Mouse (Mus musculus): ENCODE results near the gene Cpeb4.
"Not testable (repeated sequence)": the region's sequence is repeated elsewhere in the genome, so short reads cannot be mapped to it uniquely, and the experiment has no call there.

Gene Cpeb4

DNA sequence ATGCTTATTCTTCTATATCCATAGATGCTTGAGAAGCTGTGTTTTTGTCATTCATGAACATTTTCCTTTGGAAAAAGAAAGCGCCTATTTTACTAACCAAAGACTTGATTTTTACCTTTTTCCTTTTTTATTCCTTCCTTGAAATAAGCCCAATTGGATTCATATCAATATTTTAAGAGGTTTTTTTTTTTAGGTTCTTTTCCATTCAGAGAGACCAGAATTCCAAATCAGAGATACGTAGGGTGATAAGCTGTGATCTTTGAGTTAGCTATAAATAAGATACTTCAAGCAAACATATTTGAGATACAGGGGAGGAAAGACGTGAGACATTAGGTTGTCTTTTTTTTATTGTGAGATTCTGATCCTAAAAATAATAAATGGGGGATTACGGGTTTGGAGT lies at the start of gene Cpeb4:
Cpeb4 (plus strand) TSS at position 301 of the 400 bp plus-strand sequence.
- in situ Hi-C loops (cut with MboI, MseI), result no loop called here

DNA sequence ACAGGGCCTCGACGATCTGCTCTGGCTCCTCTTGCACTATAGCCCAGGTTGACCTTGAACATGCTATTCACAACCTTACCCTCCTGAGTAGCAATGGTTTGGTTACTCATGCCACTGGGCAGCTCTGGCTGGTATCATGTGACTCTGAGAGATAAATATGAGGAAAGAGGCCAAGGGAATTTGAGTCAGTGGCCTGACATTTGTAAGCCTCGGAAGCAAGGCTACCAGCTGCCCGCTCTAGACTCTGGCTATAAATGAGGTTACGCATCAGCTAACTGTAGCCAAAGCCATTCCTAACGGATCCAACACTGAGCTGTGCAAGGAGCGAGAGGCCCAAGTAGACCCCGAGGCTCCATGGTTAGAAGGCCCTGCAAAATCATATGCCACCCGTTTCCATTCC lies 49.5 kb upstream of the Cpeb4 start:
- in situ Hi-C loops (cut with MboI, MseI), result no loop called here

DNA sequence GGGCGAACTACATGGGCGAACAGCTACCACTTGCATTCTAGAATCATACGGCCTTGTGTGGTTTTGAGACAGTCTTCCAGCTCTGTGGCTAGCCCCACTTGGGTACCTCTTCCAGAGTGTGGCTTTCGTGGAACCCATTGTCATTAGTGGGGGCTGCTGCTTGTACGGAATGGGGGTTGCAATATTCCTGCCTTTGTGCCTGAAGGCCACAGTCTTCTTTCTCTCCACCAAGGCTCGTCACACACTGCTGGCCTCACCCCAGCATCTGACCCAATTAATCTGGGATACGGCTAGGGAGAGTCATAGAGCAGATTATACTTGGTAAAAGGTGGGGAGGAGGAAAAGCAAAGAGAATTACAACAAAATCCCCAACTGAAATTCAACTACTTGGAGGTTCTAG lies 48.5 kb upstream of the Cpeb4 start:
- in situ Hi-C loops (cut with MboI, MseI), result no loop called here

GRCm38 (mm10) chr11:31824504-31825166 lies 47.4 kb upstream of the Cpeb4 start:
- in situ Hi-C loops (cut with MboI, MseI), result no loop called here

- in situ Hi-C loops (cut with MboI, MseI), result no loop called here
These were observed 43.8 kb upstream of the Cpeb4 start for GRCm38 (mm10) chr11:31828011-31828770.

GRCm38 (mm10) chr11:31828771-31829072 lies 43.3 kb upstream of the Cpeb4 start:
- in situ Hi-C loops (cut with MboI, MseI), result no loop called here

DNA sequence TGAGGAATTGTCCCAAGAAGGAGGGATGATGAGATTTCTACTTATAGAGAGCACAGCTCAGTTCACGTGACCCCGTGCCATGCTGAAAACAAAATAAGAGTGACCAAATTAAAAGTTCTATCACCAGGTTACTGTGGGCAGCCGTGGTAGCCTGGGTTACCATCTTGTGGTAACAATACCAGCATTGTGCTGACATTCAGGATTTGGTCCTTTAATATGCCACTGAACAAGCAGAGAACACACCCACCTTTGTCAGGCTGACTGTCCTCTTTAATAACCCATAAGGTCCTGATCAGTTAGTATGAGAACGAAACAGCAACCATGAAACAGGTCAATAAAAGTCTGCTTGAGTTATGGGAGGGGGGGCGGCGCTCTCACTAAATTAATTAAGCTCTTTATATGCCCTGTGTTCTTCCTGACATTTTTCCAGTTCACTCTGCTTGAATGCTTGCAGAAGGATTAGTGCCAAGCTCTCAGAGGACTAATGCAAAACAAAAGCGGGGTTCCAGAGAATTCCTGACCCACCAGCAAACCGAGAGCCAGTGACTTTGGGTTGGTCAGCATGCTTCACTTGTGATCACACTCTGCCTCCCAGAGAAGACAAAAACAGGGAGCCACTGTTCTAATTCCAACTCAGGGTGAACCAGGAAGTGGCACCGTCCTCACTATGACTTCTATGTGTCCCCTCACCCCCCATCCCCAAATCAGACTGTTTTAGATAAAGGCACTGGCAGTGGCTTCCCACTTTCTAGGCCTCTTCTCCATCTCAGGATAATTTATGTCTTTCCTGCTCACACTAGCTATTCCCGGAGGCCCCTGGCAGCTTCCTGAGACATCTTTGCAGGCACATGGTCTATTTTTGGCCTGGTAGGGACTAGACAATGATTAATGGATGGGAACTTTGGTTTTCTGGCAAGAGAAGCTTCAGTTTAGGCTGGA lies 41.5 kb upstream of the Cpeb4 start:
- in situ Hi-C loops (cut with MboI, MseI), result loop anchor here (5.0 kb wide), 1 partner anchor 37 kb away; no protein-coding TSS in a partner anchor

GRCm38 (mm10) chr11:31831451-31831850 lies 40.6 kb upstream of the Cpeb4 start:
- in situ Hi-C loops (cut with MboI, MseI), result loop anchor here (5.0 kb wide), 1 partner anchor 36 kb away; no protein-coding TSS in a partner anchor

DNA sequence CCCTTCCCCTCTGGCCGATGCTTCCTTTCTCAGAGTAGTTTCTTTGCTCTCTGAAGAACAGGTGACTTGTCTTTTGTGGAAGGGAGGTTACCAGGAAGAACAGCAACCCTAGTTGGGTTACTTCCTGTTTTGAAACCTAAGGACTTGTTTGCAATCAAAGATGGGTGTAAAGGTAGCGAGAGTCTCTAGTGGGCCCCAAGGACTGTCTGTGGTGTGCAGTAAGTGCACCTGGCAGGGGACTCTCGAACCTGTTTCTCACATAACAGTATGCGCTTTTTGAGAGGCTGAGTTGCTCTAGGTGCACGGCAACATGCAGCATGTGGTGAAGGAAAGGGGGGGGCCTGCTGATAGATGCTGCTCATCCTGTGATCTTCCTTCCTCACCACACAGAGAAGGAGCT lies 40.0 kb upstream of the Cpeb4 start:
- in situ Hi-C loops (cut with MboI, MseI), result loop anchor here (5.0 kb wide), 1 partner anchor 35 kb away; no protein-coding TSS in a partner anchor

- in situ Hi-C loops (cut with MboI, MseI), result loop anchor here (5.0 kb wide), 1 partner anchor 35 kb away; no protein-coding TSS in a partner anchor
These were observed 39.5 kb upstream of the Cpeb4 start for GRCm38 (mm10) chr11:31832439-31832980.

DNA sequence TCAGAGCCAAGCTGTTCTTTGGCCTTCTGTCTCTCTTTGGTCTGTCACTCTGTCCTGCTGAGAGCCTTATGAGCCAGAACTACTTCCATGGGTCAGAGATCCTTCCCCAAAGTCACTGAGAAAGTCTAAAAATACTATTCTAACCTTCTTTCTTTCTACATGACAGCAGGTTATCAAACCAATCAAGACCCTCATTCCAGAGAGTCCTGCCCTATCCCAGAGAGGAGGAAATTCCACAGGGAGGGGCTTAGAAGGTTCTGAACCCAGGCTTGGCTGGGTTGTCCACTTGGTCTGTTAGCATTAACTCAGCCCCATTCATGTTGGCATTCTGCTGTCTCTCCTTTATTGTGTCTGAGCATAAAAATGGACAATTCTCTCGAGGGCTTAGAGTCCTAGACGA lies 38.5 kb upstream of the Cpeb4 start:
- in situ Hi-C loops (cut with MboI, MseI), result loop anchor here (5.0 kb wide), 1 partner anchor 34 kb away; no protein-coding TSS in a partner anchor

- in situ Hi-C loops (cut with MboI, MseI), result no loop called here
These were observed 36.7 kb upstream of the Cpeb4 start for GRCm38 (mm10) chr11:31835352-31835751.

DNA sequence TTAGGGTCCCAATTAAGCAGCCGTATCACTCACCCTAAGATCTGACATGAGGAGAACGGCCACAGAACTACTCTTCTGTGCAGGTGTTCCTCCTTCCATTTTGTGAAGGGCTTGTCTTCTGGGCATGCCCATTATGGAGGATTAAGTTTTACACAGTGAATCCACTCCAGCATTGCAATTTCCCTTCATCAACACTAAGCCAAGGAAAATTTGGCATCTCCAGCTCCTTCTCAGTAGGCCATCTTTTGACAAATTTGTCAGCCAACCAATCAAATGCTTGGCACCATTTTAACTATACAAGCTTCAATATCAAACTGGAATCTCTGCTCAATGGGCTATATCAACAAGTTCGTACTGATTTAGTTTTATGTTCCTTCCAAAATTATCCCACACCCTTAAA lies 34.8 kb upstream of the Cpeb4 start:
- in situ Hi-C loops (cut with MboI, MseI), result no loop called here

DNA sequence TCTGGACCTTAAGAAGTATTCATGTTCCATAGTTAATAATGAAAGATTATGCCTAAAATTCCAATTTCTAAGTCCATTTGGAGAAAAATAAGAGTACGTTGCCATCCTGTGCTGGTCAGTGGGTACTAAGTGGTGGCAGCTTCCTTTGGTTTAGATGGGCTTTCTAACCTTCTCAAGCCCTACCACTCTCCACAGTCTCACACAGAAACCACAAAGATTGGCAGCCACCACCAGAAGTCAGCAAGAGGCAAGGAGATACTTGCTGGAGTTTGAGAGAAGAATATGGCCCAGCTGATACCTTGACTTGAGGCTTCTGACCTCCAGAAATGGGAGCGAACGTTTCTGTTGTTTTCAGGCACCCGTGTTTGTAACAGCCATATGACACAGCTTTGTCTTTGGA lies 34.3 kb upstream of the Cpeb4 start:
- in situ Hi-C loops (cut with MboI, MseI), result no loop called here

DNA sequence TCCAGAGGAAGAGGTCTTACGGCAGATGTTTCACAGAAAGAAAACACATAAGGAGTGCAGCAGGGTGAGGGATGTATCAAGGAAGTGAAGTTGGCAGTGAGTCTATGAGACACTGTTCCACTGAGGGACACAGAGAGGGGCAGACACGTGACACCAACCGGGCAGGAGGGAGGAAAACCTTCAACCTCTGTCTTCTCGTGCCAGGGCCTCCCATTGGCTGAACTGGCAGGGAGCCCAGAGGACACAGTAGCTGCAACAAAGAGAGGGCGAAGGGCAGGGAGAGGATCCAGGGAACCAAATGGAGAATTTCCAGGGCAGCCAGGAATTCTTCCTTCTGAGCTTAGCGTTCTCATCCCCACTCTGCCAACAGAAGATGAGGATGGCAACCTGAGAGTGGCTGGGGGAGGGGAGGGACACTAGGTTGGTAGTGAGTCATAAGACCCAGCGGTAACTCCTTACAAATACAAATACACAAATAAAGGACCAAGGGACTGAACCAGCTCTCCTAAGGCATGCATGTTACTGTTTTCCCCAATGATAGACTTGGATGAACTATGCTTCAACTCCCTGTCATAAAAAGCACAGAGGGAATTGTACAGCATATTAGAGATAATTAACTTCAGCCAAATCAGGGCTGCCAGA lies 33.4 kb upstream of the Cpeb4 start:
- in situ Hi-C loops (cut with MboI, MseI), result no loop called here

- in situ Hi-C loops (cut with MboI, MseI), result no loop called here
These were observed 32.9 kb upstream of the Cpeb4 start for GRCm38 (mm10) chr11:31839084-31839460.

DNA sequence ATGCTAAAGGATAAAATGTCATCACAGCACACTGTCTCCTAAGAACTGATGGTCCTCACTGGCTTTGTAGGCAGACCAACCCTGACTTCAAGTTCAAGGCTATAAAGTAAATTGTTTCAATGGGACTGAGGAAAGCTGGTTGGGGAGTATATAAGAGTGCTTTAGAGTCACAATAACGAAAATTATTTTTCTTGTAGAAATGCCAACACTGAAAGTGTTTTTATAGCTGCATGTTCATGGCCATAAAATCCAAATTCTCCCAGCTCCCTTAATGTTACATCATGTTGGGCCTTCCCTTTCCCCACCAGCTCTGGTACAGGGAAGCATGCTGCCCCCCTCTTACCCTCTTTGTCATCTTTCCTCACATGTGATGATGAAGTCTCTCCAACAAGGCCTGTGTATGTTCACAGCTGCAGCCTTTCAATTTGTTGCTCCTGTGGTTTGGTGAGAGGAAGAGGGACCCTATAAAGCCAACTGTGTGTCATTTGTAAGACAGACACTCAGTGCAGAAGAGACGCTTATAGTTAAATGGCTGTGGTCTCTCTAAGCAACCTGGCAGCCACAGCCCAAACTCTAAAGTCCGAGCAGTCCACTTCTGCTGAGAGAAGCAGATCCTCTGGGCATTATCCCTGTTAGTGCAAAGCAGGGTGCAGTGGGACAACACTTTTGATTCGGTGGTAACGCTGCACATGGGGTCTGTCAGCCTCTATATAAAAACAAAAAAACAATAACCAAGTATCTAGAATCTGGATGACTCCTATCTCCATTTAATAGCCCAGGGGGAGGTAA lies 29.6 kb upstream of the Cpeb4 start:
- in situ Hi-C loops (cut with MboI, MseI), result no loop called here

- in situ Hi-C loops (cut with MboI, MseI), result no loop called here
These were observed 28.7 kb upstream of the Cpeb4 start for GRCm38 (mm10) chr11:31843177-31843833.

- in situ Hi-C loops (cut with MboI, MseI), result no loop called here
These were observed 28.2 kb upstream of the Cpeb4 start for GRCm38 (mm10) chr11:31843834-31844188.

DNA sequence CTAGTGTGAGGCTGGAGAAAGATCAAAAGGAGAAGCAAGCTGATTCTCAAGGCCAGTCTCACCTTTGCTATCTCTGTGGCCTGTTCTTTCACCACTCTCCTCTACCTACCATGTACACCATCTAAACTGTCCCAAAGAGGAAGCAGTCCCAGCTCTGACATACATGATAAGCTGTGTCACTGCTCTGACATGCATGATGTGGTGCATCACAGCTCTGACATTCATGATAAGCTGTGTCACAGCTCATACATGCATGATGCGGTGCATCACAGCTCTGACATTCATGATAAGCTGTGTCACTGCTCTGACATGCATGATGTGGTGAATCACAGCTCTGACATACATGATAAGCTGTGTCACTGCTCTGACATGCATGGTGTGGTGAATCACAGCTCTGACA lies 26.9 kb upstream of the Cpeb4 start:
- in situ Hi-C loops (cut with MboI, MseI), result not testable (repeated sequence)

All from T-helper 2 cell (primary cell).